Mouse (Mus musculus): ENCODE data around the gene Odr4. TPM values are rescaled to one million over a fixed set of nuclear protein-coding genes. Genes with fewer than 3 reads are reported as not detected.

Odr4 gene
- polyA plus RNA-seq, 1 experiment: 7.1 TPM

- no peak for TF ChIP-seq USF1 (IDR thresholded peaks at IDR 0.05; ENCODE audit: low read depth)
- no peak for TF ChIP-seq CEBPB (IDR thresholded peaks at IDR 0.05; ENCODE audit: low read depth)
- no peak for TF ChIP-seq FOSL1 (IDR thresholded peaks at IDR 0.05; ENCODE audit: insufficient read depth, low read length, poor library complexity, severe bottlenecking)
- no peak for TF ChIP-seq MYOD1 (IDR thresholded peaks at IDR 0.05; ENCODE audit: control insufficient read depth, insufficient read length, low read depth)
- no peak for TF ChIP-seq MYOG (IDR thresholded peaks at IDR 0.05; ENCODE audit: control insufficient read depth, extremely low read depth, insufficient read length)
- no peak for TF ChIP-seq CTCF (IDR thresholded peaks at IDR 0.05; ENCODE audit: control insufficient read depth, insufficient read depth, insufficient read length)
- no peak for TF ChIP-seq MAX (IDR thresholded peaks at IDR 0.05)
- H3K79me2 ChIP-seq (ENCODE audit: control insufficient read depth, insufficient read depth): no peaks in the 10 kb centered on the region
- no peak overlapping the region for H3ac ChIP-seq (ENCODE audit: control insufficient read depth, insufficient read length, low read depth)
- no peaks in the 10 kb centered on the region for H3K79me3 ChIP-seq (ENCODE audit: low read depth)
- no peak overlapping the region for H3K4me3 ChIP-seq (ENCODE audit: insufficient read depth, poor library complexity, severe bottlenecking)
- no peaks in the 10 kb centered on the region for H3K27me3 ChIP-seq (ENCODE audit: control insufficient read depth, insufficient read depth, insufficient read length)
- H3K36me3 ChIP-seq (ENCODE audit: control insufficient read depth, insufficient read depth): peaks cover 63% of the 10 kb centered on the region
These were observed 8.7 kb downstream of the Odr4 start for GRCm38 (mm10) chr1:150384138-150384537.

DNA sequence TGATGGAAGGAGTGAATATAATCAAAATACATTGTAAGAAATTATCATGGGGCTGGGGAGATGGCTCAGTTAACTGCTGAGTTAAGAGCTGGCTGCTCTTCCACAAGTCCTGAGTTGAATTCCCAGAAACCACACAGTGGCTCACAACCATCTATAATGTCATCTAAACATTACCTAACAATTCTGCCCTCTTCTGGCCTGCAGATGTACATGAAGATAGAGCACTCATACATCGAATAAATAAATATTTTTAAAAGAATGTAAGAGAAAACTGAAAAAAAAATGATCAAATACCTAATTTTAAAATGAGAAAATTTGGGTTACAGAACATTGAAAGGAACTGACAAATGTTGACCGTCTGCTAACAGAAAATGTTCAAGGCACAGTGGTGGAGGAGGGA lies 18.6 kb downstream of the Odr4 start:
- Histone ChIP-seq H3ac (ENCODE audit: control insufficient read depth, insufficient read length, low read depth) (no peak overlapping the region), H3K4me3 (ENCODE audit: insufficient read depth, poor library complexity, severe bottlenecking) (no peak overlapping the region), H3K79me2 (ENCODE audit: control insufficient read depth, insufficient read depth) (no peaks in the 10 kb centered on the region), H3K36me3 (ENCODE audit: control insufficient read depth, insufficient read depth) (peaks cover 31% of the 10 kb centered on the region), H3K27me3 (ENCODE audit: control insufficient read depth, insufficient read depth, insufficient read length) (no peaks in the 10 kb centered on the region), H3K79me3 (ENCODE audit: low read depth) (no peaks in the 10 kb centered on the region)
- TF ChIP-seq FOSL1 (IDR thresholded peaks at IDR 0.05; ENCODE audit: insufficient read depth, low read length, poor library complexity, severe bottlenecking) (no peak), CTCF (IDR thresholded peaks at IDR 0.05; ENCODE audit: control insufficient read depth, insufficient read depth, insufficient read length) (no peak), MYOD1 (IDR thresholded peaks at IDR 0.05; ENCODE audit: control insufficient read depth, insufficient read length, low read depth) (no peak), MAX (IDR thresholded peaks at IDR 0.05) (no peak), USF1 (IDR thresholded peaks at IDR 0.05; ENCODE audit: low read depth) (no peak), CEBPB (IDR thresholded peaks at IDR 0.05; ENCODE audit: low read depth) (no peak), MYOG (IDR thresholded peaks at IDR 0.05; ENCODE audit: control insufficient read depth, extremely low read depth, insufficient read length) (no peak)

- Histone ChIP-seq H3ac (ENCODE audit: control insufficient read depth, insufficient read length, low read depth) (no peak overlapping the region), H3K27me3 (ENCODE audit: control insufficient read depth, insufficient read depth, insufficient read length) (no peaks in the 10 kb centered on the region), H3K36me3 (ENCODE audit: control insufficient read depth, insufficient read depth) (peaks cover 29% of the 10 kb centered on the region), H3K79me3 (ENCODE audit: low read depth) (no peaks in the 10 kb centered on the region), H3K79me2 (ENCODE audit: control insufficient read depth, insufficient read depth) (no peaks in the 10 kb centered on the region), H3K4me3 (ENCODE audit: insufficient read depth, poor library complexity, severe bottlenecking) (no peak overlapping the region)
- no peak for TF ChIP-seq MYOD1 (IDR thresholded peaks at IDR 0.05; ENCODE audit: control insufficient read depth, insufficient read length, low read depth)
- TF ChIP-seq USF1 (IDR thresholded peaks at IDR 0.05; ENCODE audit: low read depth): no peak
- no peak for TF ChIP-seq CTCF (IDR thresholded peaks at IDR 0.05; ENCODE audit: control insufficient read depth, insufficient read depth, insufficient read length)
- no peak for TF ChIP-seq FOSL1 (IDR thresholded peaks at IDR 0.05; ENCODE audit: insufficient read depth, low read length, poor library complexity, severe bottlenecking)
- TF ChIP-seq CEBPB (IDR thresholded peaks at IDR 0.05; ENCODE audit: low read depth): no peak
- TF ChIP-seq MAX (IDR thresholded peaks at IDR 0.05): no peak
- TF ChIP-seq MYOG (IDR thresholded peaks at IDR 0.05; ENCODE audit: control insufficient read depth, extremely low read depth, insufficient read length): no peak
These were observed 20.0 kb downstream of the Odr4 start for GRCm38 (mm10) chr1:150372895-150373294.

DNA sequence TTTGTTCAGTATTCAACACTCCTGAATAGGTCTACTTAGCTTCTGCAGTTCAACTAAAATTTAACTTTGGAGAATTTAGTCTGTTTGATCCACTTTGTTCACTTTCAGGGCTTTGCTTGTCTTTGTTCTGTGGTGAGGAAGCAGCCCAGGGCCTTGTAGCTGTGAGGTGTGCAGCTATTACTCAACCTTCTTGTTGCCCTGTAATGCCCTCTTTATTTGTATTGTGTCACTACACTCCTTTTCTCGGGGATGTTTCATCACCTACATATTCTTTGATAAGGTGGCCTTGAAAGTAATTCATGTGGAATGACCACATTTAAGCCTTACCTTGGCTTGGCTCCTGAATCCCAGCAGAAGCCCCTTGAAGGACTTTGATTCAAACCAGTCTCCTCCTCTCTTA lies 32.0 kb downstream of the Odr4 start:
- Histone ChIP-seq H3K79me3 (ENCODE audit: low read depth) (no peaks in the 10 kb centered on the region), H3ac (ENCODE audit: control insufficient read depth, insufficient read length, low read depth) (no peak overlapping the region), H3K4me3 (ENCODE audit: insufficient read depth, poor library complexity, severe bottlenecking) (no peak overlapping the region), H3K36me3 (ENCODE audit: control insufficient read depth, insufficient read depth) (peaks cover 21% of the 10 kb centered on the region), H3K27me3 (ENCODE audit: control insufficient read depth, insufficient read depth, insufficient read length) (no peaks in the 10 kb centered on the region), H3K79me2 (ENCODE audit: control insufficient read depth, insufficient read depth) (no peaks in the 10 kb centered on the region)
- TF ChIP-seq MYOD1 (IDR thresholded peaks at IDR 0.05; ENCODE audit: control insufficient read depth, insufficient read length, low read depth) (no peak), CEBPB (IDR thresholded peaks at IDR 0.05; ENCODE audit: low read depth) (no peak), FOSL1 (IDR thresholded peaks at IDR 0.05; ENCODE audit: insufficient read depth, low read length, poor library complexity, severe bottlenecking) (no peak), USF1 (IDR thresholded peaks at IDR 0.05; ENCODE audit: low read depth) (no peak), MYOG (IDR thresholded peaks at IDR 0.05; ENCODE audit: control insufficient read depth, extremely low read depth, insufficient read length) (no peak), CTCF (IDR thresholded peaks at IDR 0.05; ENCODE audit: control insufficient read depth, insufficient read depth, insufficient read length) (no peak), MAX (IDR thresholded peaks at IDR 0.05) (no peak)

DNA sequence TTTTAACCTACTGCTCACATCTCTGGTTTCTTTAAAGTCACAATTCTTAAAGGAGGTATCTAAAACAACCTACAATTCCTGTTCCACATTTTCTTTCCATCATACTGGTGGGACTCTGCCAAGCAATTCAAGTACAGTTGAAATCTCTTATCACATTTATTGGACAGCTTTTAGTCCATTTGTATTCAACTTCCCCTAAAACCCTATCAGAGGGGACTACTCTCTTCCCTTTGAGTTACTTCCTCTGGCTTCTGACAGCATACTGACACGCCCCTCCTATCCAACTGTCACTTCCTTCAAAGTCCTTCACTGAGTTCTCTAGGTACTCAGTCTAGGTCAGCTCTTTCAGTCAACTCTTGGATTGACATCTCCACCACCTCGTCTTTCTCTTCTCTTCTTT lies 57.8 kb downstream of the Odr4 start:
- Histone ChIP-seq H3K4me3 (ENCODE audit: insufficient read depth, poor library complexity, severe bottlenecking) (no peak overlapping the region), H3K36me3 (ENCODE audit: control insufficient read depth, insufficient read depth) (no peaks in the 10 kb centered on the region), H3K27me3 (ENCODE audit: control insufficient read depth, insufficient read depth, insufficient read length) (no peaks in the 10 kb centered on the region), H3ac (ENCODE audit: control insufficient read depth, insufficient read length, low read depth) (no peak overlapping the region), H3K79me2 (ENCODE audit: control insufficient read depth, insufficient read depth) (no peaks in the 10 kb centered on the region), H3K79me3 (ENCODE audit: low read depth) (no peaks in the 10 kb centered on the region)
- TF ChIP-seq MYOG (IDR thresholded peaks at IDR 0.05; ENCODE audit: control insufficient read depth, extremely low read depth, insufficient read length) (no peak), MYOD1 (IDR thresholded peaks at IDR 0.05; ENCODE audit: control insufficient read depth, insufficient read length, low read depth) (no peak), USF1 (IDR thresholded peaks at IDR 0.05; ENCODE audit: low read depth) (no peak), CEBPB (IDR thresholded peaks at IDR 0.05; ENCODE audit: low read depth) (no peak), CTCF (IDR thresholded peaks at IDR 0.05; ENCODE audit: control insufficient read depth, insufficient read depth, insufficient read length) (no peak), MAX (IDR thresholded peaks at IDR 0.05) (no peak), FOSL1 (IDR thresholded peaks at IDR 0.05; ENCODE audit: insufficient read depth, low read length, poor library complexity, severe bottlenecking) (no peak)

DNA sequence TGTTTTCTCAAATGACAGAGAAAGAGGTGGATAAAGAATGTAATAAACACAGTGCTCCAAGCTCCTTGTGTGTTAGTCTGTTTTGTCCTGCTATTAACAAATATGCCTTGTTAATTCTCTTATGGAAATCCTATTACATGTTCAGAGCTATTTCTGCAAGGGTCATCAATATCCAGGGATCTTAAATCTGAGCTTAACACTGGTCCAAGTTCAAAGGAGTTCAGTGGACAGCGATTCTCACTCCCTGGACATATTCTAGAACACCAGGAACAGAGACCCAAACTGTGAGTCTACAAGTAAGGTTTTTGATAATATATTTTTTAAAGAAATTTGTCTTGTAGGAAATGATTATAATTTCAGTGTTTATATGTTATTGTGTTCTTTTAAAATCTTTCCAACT lies 73.7 kb downstream of the Odr4 start, which contains the start of gene Pdc:
Gene Pdc, plus strand, starts transcription at position 213 of the 400 bp plus-strand sequence.
- Histone ChIP-seq H3K79me3 (ENCODE audit: low read depth) (no peaks in the 10 kb centered on the region), H3K79me2 (ENCODE audit: control insufficient read depth, insufficient read depth) (no peaks in the 10 kb centered on the region), H3K36me3 (ENCODE audit: control insufficient read depth, insufficient read depth) (no peaks in the 10 kb centered on the region), H3K27me3 (ENCODE audit: control insufficient read depth, insufficient read depth, insufficient read length) (no peaks in the 10 kb centered on the region), H3ac (ENCODE audit: control insufficient read depth, insufficient read length, low read depth) (no peak within 1 kb of the TSS), H3K4me3 (ENCODE audit: insufficient read depth, poor library complexity, severe bottlenecking) (no peak within 1 kb of the TSS)
- no peak for TF ChIP-seq MYOG (IDR thresholded peaks at IDR 0.05; ENCODE audit: control insufficient read depth, extremely low read depth, insufficient read length)
- no peak for TF ChIP-seq USF1 (IDR thresholded peaks at IDR 0.05; ENCODE audit: low read depth)
- TF ChIP-seq MYOD1 (IDR thresholded peaks at IDR 0.05; ENCODE audit: control insufficient read depth, insufficient read length, low read depth): no peak
- TF ChIP-seq CTCF (IDR thresholded peaks at IDR 0.05; ENCODE audit: control insufficient read depth, insufficient read depth, insufficient read length): no peak
- TF ChIP-seq CEBPB (IDR thresholded peaks at IDR 0.05; ENCODE audit: low read depth): no peak
- no peak for TF ChIP-seq FOSL1 (IDR thresholded peaks at IDR 0.05; ENCODE audit: insufficient read depth, low read length, poor library complexity, severe bottlenecking)
- TF ChIP-seq MAX (IDR thresholded peaks at IDR 0.05): no peak
